Mouse (Mus musculus) embryonic fibroblast, embryonic 13.5 days (primary cell): ENCODE results near the gene Hist1h1a. TPM values are rescaled to one million over a fixed set of nuclear protein-coding genes. Genes with fewer than 3 reads are reported as not detected.
"Not testable (repeated sequence)": the region's sequence is repeated elsewhere in the genome, so short reads cannot be mapped to it uniquely, and the experiment has no call there.

Experiments
- H3K27ac ChIP-seq: 2 replicates; pipeline ENCODE4 v1.5.1; 2012; ENCODE audit warnings: low read length, control low read depth, inconsistent platforms; ENCODE audit not compliant: insufficient read depth
- H3K4me1 ChIP-seq: 2 replicates; pipeline ENCODE4 v1.6.1; 2011; ENCODE audit warnings: low read length; ENCODE audit not compliant: control insufficient read depth, insufficient read depth
- H3K4me3 ChIP-seq: 2 replicates; pipeline ENCODE4 v1.5.1; 2011; ENCODE audit warnings: mild to moderate bottlenecking, control low read depth, low read length; ENCODE audit not compliant: insufficient read depth
- CTCF ChIP-seq: IDR thresholded peaks from 2 replicates; pipeline ENCODE4 v1.5.1; 2011; ENCODE audit warnings: mild to moderate bottlenecking, control low read depth, low read length, moderate library complexity, borderline replicate concordance; ENCODE audit not compliant: insufficient read depth
- POLR2A ChIP-seq: IDR thresholded peaks from 2 replicates; pipeline ENCODE4 v1.6.1; 2011; ENCODE audit warnings: low read depth, mild to moderate bottlenecking, control low read depth, low read length, moderate library complexity
- polyA plus RNA-seq: library from polyadenylated mRNA; stranded (reverse); fragments of >200 nt; gene quantifications from 2 replicates; pipeline ENCODE4 v1.2.4, GENCODE M21; 2011; ENCODE audit warnings: low read depth; ENCODE audit not compliant: missing spikeins, insufficient read length

Gene Hist1h1a
- polyA plus RNA-seq, 1 experiment, result 7.9 TPM

DNA sequence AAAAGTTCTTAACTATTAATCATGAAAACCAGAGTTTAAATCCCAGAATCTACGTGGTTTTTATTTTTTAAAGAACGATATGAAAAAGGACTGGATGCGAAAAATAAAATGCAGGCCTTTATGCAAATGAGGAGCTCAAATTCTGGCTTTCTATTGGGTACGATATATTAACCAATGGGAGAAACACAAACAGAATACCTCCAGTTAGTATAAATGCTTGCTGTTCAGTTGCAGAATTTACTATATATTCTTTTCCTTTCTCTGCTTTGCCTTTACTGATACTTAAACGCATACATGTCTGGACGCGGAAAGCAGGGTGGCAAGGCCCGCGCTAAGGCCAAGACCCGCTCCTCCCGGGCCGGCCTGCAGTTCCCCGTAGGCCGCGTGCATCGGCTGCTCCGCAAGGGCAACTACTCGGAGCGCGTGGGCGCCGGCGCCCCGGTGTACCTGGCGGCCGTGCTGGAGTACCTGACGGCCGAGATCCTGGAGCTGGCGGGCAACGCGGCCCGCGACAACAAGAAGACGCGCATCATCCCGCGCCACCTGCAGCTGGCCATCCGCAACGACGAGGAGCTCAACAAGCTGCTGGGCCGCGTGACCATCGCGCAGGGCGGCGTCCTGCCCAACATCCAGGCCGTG, 12.5 kb upstream of the Hist1h1a start, which contains the start of gene Hist1h2ab:
TSS of gene Hist1h2ab (plus strand) at position 288 of the 639 bp plus-strand sequence.
- TF ChIP-seq POLR2A, result peak; percentile 97
- not testable (repeated sequence) for H3K4me1 ChIP-seq

DNA sequence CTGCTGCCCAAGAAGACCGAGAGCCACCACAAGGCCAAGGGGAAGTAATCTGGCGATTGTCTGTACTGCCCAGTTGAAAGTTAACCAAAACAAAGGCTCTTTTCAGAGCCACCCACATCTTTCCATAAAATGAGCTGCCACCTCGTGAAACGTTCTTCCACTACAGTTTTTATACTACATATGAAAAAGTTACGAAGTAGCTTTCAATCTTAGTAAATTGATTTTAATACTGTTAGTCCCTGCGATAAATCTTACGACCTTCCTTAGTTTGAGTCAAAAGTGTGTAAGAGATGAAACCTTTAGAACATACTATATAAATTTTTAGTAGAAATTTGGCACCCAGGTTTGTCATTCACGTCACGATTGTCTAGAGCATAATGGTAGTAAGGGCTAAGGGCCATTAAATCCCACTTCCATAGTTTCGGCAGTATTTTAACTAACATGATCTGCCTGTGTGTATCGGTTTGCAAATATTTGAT, 11.9 kb upstream of the Hist1h1a start:
- Histone ChIP-seq H3K27ac (peak overlapping the region; percentile 87), H3K4me1 (peaks cover 6% of the 10 kb centered on the region), H3K4me3 (peak overlapping the region; percentile 36)
- TF ChIP-seq POLR2A, result no peak; the same call in 1 of the 2 replicates
- TF ChIP-seq CTCF, result no peak

More for the DNA sequence above, 12.5 kb upstream of the Hist1h1a start, which contains the start of gene Hist1h2ab:
- peak within 1 kb of the TSS; percentile 99 for H3K27ac ChIP-seq
- H3K4me3 ChIP-seq, result peak within 1 kb of the TSS; percentile 36

DNA sequence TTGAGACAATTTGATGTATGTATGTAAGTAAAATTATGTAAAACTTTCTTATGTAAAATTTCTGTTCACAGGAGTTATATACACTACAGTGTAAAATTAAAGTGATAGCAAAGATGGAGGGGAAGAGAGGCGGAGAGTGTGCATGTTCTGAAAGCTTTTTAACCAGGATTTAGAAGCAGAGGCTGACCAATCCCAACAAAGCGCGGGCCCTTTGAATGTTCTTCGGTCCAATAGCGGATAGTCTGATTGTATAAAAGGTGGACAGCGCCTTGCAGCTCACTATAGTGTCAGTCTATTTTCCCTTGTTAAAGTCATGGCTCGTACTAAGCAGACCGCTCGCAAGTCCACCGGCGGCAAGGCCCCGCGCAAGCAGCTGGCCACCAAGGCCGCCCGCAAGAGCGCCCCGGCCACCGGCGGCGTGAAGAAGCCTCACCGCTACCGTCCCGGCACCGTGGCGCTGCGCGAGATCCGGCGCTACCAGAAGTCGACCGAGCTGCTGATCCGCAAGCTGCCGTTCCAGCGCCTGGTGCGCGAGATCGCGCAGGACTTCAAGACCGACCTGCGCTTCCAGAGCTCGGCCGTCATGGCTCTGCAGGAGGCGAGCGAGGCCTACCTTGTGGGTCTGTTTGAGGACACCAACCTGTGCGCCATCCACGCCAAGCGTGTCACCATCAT, 11.3 kb upstream of the Hist1h1a start, which contains the start of gene Hist1h3b:
TSS of gene Hist1h3b (plus strand) at position 201 of the 675 bp plus-strand sequence.
- Histone ChIP-seq H3K4me3 (peak within 1 kb of the TSS; percentile 37), H3K27ac (peak within 1 kb of the TSS; percentile 87)
- H3K4me1 ChIP-seq, result not testable (repeated sequence)
- peak; percentile 82 for TF ChIP-seq POLR2A

DNA sequence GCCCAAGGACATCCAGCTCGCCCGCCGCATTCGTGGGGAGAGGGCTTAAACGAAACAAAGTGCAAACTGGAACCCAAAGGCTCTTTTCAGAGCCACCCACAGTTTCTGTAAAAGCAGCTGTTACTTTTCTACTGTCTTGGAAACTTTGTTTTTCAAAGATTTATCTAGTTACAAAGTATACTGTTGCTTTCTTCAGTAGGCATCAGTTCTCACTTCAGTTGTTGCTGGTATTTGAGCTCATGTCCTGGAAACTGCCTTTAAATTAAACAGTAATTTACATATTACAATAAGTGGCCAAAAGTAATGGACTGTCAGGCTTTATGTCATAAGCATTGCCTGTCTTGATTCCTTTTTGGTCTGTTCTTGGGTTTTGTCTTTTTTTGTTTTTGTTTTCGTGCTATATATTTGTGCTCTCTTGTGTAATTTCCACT, 10.7 kb upstream of the Hist1h1a start:
- H3K27ac ChIP-seq, result peak overlapping the region; percentile 69
- no peak for TF ChIP-seq CTCF
- peak overlapping the region; percentile 37 for H3K4me3 ChIP-seq
- peaks cover 6% of the 10 kb centered on the region for H3K4me1 ChIP-seq

DNA sequence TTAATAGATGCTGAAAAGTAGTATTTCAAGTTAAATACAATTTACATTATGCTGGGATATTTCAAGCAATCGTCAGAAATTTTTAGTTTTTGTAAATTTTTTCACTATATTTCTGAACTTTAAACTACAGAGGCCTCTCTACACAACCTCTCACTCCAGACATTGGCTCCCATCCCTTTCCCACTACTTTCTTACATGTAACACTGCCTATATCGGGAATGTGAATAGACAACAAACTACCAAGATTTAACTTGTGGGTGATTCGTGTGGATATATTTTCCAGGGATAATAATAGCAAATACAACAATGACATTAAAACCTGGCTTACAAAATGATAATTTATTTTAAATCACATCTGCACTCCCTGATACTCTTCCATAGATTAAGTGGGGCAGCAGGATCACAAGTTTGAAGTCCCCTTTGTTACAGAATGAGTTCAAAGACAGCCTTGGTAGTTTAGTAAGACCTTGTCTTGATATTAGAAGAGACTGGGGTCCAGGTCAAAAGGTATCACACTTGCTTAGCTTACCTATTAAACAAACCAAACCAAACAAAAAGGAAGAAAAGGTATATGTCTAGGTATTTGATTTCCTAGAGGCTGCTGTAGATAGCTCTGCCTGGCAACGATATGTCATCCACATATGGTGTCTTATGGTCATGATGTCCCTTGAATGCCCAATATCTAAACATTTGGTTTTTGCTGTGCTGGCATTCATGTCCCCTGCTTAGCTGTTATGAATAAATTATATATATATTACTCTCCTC, 10.0 kb upstream of the Hist1h1a start:
- Histone ChIP-seq H3K27ac (no peak overlapping the region), H3K4me3 (no peak overlapping the region), H3K4me1 (peaks cover 6% of the 10 kb centered on the region)
- TF ChIP-seq CTCF, result no peak
- no peak for TF ChIP-seq POLR2A

DNA sequence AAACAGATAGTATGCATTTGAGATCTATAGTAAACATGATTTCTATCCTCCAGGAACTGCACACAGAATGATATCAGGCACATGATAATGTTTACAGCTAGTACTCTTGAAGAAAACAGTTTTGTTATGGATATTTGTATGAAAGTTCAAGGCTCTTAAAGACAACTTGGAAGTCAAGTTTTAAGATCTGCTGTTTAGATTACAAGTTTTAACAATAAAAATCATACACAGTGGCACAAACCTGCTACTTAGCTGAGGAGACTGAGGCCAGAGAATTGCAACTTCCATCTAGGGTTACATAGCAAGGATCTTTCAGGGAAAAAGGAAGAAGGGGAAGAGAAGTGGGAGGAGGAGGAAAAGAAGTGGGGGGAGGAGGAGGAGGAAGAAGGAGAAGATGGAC, 8.5 kb upstream of the Hist1h1a start:
- Histone ChIP-seq H3K4me1 (peaks cover under 1% of the 10 kb centered on the region; the same call in 1 of the 2 replicates), H3K4me3 (no peak overlapping the region), H3K27ac (no peak overlapping the region)
- TF ChIP-seq CTCF (no peak), POLR2A (no peak)

DNA sequence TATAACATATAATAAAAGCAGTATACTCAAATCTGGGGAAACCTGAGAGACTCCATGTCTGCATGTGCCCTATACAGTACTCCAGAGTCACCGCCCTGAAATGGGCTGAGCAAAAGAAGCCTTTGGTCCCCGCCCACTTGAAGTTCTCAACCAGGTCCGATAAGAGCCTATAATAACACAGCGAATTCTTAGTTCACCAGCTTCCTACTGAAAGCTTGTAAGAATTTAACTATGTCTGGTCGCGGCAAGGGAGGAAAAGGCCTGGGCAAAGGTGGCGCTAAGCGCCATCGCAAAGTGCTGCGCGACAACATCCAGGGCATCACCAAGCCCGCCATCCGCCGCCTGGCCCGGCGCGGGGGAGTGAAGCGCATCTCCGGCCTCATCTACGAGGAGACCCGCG, 6.7 kb upstream of the Hist1h1a start, which contains the start of gene Hist1h4b:
TSS of gene Hist1h4b (plus strand) at position 224 of the 400 bp plus-strand sequence.
- TF ChIP-seq POLR2A (peak; percentile 97), CTCF (no peak)
- Histone ChIP-seq H3K4me1 (no peaks in the 10 kb centered on the region), H3K4me3 (peak within 1 kb of the TSS; percentile 34), H3K27ac (peak within 1 kb of the TSS; percentile 82)

DNA sequence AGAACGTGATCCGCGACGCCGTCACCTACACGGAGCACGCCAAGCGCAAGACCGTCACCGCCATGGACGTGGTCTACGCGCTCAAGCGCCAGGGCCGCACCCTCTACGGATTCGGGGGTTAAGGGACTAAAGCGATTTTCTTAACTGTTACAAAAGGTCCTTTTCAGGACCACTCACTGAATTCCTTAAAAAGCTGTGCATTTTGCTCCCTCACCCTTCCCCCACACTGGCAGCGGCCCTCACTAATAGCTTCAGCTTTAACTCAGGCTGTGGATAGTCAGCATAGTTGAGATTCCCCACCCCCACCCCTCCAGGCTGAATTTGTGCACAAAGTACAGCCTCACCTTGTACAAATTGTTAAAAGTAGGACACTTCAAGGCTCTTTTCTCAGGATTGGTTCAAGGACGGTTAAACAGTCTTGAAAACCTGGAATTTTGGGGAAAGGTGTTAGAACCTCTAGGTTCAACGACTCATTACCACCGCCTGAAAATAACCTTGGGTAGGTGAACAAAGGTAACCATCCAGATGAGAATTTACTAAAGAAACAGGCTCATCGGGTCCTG, 6.2 kb upstream of the Hist1h1a start:
- Histone ChIP-seq H3K4me3 (peak overlapping the region; percentile 34), H3K27ac (peak overlapping the region; percentile 82), H3K4me1 (no peaks in the 10 kb centered on the region)
- TF ChIP-seq POLR2A, result peak; percentile 72; the same call in 1 of the 2 replicates
- TF ChIP-seq CTCF, result no peak

DNA sequence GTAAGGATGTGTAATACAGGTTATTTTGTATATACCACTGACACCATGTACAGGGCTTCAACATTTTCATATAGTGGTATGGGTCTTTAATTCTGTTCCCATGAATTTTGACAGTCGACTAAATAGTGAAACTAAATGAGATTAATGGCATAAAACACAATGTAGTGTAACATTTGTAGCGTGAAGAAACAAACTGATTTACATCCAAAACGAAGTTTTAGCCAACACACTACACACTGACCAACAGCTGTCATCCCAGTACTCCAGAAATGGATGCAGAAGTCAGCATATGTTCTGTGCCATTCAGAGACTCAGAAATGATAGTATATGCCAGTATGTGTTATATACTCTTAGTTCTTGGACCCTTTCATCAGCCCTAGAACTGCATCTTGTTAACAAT, 5.5 kb upstream of the Hist1h1a start:
- 0 out of 2 replicates have a peak, but pooled peaks have one; percentile 28 for TF ChIP-seq POLR2A
- TF ChIP-seq CTCF, result no peak
- Histone ChIP-seq H3K27ac (no peak overlapping the region), H3K4me1 (no peaks in the 10 kb centered on the region), H3K4me3 (no peak overlapping the region)
